Mouse (Mus musculus): Measurements from ENCODE around the gene Gad2.
"Not testable (repeated sequence)": the region's sequence is repeated elsewhere in the genome, so short reads cannot be mapped to it uniquely, and the experiment has no call there.

- not testable (repeated sequence) for TF ChIP-seq EP300, CTCF (IDR thresholded peaks at IDR 0.05; ENCODE audit: low read depth)
These were observed 33.8 kb upstream of the Gad2 start for GRCm38 (mm10) chr2:22588170-22588541.

Data from heart, postnatal 0 days (tissue).